Mouse (Mus musculus) spleen, embryonic (tissue): ENCODE measurements around the gene Olfr875.
"Not testable (repeated sequence)": the region's sequence is repeated elsewhere in the genome, so short reads cannot be mapped to it uniquely, and the experiment has no call there.

Experiments used
- CTCF ChIA-PET: fragments of 350-600 bp; sonication (Branson Sonifier 250); formaldehyde crosslinking; loops from one replicate; lab custom pipeline; 2022; lab: Charles Lee

Olfr875 gene

DNA sequence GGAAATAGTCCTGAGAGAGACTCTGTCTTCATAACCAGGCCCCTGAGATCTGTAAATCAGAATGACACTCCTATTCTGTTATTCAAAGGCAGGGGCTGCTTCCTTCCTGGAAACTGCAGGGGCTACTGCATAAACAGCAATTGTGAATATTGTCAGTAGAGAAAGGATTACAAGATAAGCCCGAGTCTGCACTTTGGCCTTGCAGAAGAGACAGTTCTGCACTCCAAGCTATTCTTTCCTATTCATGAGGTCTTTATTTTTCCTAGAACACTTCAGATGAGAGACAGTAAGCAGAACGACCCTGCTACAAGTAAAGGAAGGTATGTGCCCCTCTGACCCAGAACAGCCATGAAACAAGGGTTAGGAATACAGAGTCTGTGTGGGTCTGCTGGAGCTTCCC, at the start of gene Olfr875:
Olfr875 (plus strand) TSS at position 99 of the 400 bp plus-strand sequence.
- CTCF ChIA-PET = no interaction called here

DNA sequence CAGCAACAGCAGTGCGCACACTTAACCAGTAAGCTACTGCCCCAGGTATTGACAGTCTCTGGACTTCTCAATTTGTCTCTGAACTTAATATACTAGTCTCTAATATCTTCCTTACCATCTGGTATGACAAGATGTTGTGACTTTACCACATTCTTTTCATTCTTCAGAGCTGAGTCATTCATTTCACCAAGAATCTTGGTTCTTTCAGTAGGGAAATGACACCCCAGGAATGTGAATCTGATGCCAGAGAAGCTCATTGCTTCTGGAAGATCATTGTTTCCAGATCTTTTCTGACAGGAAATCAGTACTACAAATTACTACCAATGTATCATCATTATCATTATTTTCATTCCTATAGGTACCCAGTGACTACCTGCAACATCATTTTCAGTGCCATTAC, 37.3 kb upstream of the Olfr875 start:
- CTCF ChIA-PET = no interaction called here

GRCm38 (mm10) chr9:37744806-37745205, 26.9 kb upstream of the Olfr875 start, which contains the start of gene Olfr874:
Gene Olfr874 (plus strand): TSS chr9:37745106.
- CTCF ChIA-PET = no interaction called here

DNA sequence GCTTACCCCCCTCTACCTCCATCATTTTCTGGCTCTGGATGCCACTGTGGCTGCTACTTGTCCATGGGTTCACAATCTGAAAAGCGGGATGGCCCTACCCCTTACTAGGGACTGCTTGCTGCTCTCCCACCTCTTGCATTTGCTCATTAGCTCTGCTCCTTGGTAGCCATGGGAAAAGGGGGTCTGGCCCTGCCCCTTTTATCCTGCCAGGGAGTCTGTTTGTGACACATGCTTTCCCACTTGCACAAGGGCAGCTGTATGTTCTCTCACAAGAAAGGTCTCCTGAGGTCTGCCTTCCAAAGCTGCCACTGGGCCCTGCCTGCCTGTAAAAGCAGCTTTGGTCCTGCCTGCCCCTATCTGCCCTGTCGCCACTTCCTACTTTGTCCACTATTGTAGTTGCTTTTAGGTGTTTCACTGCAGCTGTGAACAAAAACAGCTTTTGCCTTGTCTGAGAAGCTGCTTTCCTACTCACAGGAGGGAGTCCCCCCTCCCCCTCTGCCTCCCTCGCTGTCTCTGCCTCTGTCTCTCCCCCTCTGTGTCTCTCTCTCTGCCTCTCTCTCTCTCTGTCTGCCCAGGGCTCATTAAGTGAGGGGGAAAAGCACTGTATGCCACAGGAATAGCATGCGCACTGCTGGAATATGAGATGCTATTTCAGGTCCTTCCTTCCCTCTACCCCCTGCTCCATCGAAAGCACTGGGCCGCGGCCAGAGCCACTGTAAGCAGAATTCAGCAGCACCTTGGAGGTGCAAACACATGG, 21.2 kb upstream of the Olfr875 start:
- CTCF ChIA-PET = interaction anchor here (0.7 kb wide), 1 partner anchor 246 kb away, joined by 3 read pairs; no protein-coding TSS in a partner anchor

GRCm38 (mm10) chr9:37751467-37751866, 20.2 kb upstream of the Olfr875 start:
- CTCF ChIA-PET = no interaction called here

DNA sequence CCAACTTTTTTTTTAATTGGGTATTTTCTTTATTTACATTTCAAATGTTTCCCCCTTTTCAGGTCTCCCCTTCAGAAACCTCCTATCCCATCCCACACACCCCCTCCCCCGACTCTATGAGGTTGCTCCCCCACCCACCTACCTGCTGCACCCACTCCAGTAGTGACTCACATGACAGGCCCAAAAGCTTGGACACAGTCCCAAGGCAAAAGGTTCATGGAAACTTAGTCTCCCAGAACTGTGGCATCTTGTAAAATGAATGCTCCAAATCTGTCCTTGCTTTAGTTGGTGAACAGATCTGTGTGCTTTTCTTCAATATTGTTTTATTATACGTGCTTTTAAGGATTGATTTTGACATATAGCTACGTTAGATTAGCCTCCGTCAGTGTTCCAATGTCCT, 19.7 kb upstream of the Olfr875 start:
- CTCF ChIA-PET = no interaction called here

DNA sequence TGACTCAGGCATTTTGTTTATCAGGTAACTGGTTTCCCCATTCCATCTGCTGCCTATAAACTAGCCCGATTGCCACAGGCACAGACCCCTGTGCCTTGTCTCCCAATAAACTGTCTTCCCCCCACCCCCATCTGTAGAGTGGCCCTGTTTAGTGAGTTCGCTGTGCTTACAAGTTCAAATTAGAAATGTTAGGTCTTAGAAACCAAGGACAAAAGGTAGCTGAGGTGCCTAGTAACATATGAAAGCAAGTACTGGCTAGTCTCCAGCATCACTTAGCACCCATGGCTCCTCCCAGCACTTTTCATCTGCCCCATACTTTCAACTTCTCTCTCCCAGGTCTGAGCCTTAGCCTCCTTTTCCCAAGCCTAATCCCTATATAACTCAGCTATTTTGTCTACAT, 9.9 kb upstream of the Olfr875 start:
- CTCF ChIA-PET = no interaction called here

DNA sequence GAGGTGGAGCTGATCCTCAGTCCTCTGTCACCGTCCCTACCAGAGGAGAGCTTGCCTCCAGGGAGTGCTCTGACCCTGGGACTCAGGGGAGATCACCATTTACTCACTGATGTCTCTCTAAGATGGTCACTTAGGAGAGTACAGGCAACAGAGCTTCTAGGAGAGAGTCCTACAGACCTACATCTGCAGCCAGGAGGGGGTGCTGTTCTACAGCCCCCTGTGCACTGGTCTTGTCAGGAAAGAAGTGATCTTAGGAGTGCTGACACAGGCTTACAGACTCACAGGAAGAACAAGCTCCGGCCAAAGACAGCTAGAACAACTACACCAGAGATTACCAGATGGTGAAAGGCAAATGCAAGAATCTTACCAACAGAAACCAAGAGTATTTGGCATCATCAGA, 9.1 kb upstream of the Olfr875 start:
- CTCF ChIA-PET = no interaction called here

- CTCF ChIA-PET = no interaction called here
These were observed 996 bp upstream of the Olfr875 start for GRCm38 (mm10) chr9:37770661-37771060.

DNA sequence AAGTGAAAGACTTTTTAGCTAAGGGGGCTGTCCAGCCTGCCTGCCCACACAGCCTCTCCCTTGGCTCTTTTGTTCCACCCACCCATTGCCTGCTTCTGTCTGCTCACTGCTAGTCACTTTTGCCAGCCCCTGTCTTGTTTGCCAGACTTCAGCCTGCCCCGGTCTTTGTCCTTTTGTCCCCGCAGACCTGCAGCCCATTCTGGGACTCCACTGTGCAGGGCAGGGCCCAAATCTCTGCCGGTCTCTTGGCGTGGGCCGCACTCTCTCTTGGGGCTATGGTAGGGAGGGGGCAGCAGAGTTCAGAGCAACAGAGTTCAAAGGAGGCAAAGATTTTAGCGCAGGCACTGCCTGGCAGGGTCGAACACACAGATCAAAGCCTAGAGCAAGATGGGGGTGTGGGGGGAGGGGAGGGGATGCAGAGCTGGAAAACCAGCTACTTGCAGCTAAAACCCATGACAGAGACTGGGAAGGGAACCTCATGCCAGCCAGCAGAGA, 11.2 kb downstream of the Olfr875 start:
- CTCF ChIA-PET = no interaction called here

DNA sequence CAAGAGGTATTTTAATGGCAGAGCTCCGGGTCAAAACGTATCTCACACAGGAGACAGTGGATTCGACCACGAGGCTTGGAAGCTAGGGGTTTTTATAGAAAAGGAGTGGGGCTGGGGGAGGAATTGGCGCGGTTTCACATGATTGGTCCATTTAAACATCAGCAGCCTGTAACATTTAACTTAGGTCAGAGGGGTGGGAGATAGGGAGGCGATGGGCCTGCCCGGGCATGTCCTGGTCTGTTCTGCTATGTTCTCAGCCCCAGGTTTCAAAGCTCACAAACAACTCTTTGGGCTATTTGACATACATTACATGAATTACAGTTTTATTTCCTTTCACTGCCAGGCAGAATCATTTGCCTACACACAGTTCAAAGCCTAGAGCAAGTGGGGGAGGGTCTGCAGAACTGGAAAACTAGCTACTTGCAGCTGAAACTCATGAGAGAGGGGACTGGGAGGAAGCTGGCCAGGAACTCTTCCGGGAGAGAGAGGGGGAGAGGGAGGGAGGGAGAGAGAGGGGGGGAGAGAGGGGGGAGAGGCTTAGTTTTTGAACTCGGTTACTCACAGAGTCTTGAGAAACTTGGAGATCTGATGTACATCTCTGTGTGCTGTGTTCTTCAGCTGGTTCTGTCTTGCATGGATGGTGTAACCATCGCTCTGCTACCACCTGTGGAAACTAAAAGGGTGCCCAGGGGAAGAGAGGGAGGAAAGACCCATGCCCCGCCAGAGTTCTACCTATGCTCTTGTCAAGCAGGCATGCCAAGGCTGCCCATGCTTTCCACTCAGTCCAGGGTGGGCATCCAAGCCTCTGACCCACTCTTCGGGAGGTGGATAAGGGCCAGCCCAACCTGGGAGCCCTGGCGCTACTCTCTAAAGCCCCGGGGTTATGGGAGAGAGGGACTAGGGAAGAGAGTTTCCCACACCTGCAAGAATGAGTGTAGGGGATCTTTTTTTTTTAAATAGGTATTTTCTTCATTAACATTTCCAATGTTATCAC, 12.0 kb downstream of the Olfr875 start:
- CTCF ChIA-PET = not testable (repeated sequence)

DNA sequence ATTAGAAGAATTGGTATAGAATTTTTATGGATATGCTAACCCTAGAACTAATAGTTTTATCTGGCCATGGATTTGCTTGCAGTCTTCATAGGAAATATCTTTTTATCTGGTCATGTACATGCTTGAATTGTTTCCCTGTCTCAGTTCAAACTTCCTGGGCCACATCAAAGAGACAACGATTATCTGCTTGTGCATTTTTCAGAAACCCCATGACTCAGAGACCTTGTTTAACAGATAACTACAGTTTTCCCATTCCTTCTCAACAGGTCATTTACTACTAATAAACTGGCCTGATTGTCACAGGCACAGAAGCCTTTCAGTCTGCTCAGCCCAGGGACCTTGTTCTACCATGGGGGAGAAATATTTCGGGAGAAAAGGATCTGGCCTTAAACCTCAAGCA, 14.8 kb downstream of the Olfr875 start:
- CTCF ChIA-PET = interaction anchor here (0.5 kb wide), 1 partner anchor 13 kb away, joined by 5 read pairs; no protein-coding TSS in a partner anchor

DNA sequence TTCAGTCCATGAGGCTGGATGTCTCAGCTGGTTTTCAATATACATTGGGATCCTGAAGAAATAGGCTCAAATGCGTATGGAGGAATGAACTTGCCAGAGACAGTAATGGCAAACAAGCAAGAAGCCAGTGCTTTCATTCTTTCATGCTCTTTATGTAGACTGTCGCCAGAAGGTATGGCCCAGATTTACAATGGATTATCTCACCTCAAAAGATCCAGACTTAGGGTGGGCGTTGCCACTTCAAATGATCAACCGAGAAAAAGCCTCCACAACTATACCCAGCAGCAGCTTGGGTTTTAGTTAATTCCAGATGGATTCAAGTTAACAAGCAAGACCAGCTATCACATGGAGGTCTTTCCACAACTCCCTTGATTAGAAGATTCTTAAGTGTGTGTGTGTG, 30.4 kb downstream of the Olfr875 start:
- CTCF ChIA-PET = no interaction called here

GRCm38 (mm10) chr9:37802731-37803130, 31.1 kb downstream of the Olfr875 start, which contains the start of gene Olfr876:
Gene Olfr876 (plus strand): TSS chr9:37803031.
- CTCF ChIA-PET = no interaction called here

- CTCF ChIA-PET = no interaction called here
These were observed 35.6 kb downstream of the Olfr875 start for GRCm38 (mm10) chr9:37807235-37807634.

GRCm38 (mm10) chr9:37808456-37808855, 36.8 kb downstream of the Olfr875 start:
- CTCF ChIA-PET = no interaction called here

- CTCF ChIA-PET = no interaction called here
These were observed 37.3 kb downstream of the Olfr875 start for GRCm38 (mm10) chr9:37808976-37809375.

GRCm38 (mm10) chr9:37814696-37815095, 43.0 kb downstream of the Olfr875 start:
- CTCF ChIA-PET = no interaction called here
